Mouse (Mus musculus) gastrocnemius, postnatal 10 days (tissue): ENCODE measurements at regions not wholly inside any gene's neighbourhood (a gene's known extent, or its start where the extent isn't known, plus 50 kb on each side); places are given as distances from the start of the nearest gene placed in this dataset.
A peak's percentile ranks its signal among the peaks of the same experiment; 100 is the strongest.

ENCODE experiments used
- DNase-seq: peaks from one replicate; pipeline ENCODE4 v3.0.0; 2021; ENCODE audit warnings: mixed read lengths

DNA sequence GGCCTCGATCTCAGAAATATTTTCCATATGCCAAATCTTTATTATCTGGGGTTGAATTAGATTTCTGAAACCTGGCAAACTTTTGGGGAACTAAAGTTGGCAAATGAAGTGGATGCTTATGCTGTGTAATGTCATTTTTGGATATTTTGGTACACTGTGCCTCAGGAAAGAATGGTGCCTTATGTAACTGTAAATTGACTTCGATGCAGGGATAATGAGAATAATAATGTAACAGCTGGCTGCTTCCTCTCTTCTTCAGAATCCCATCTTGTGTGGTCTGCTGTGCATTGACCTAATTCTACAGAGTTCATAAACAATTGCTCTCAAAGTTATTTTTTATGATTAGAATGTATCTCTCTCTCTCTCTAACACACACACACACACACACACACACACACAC, 545.6 kb downstream of the Tfap2b start:
- no peak for DNase-seq

DNA sequence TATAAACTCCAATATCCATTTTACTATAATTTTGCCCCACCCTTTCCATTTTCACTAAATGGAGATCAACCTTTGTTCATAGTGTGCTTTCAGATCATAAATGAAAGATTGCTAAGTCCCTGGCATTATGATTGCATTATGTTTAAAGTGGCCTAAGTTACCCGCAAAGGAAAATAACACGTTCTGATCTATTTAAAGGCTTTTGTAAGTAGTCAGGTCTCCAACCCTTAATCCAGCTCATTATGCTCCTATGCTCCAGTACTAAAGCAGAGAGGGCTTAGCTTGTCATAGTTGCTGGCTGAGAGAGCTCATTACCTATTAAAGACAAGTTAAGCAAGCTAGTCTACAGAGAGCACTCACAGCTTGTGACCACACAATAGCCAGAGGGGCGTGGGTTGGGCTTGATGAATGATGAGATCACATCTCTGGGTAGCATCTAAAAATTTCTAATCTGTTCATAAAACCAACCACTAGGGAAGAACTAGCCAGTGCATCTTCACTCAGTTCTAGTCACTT, 549.3 kb downstream of the Tfap2b start:
- no peak for DNase-seq

DNA sequence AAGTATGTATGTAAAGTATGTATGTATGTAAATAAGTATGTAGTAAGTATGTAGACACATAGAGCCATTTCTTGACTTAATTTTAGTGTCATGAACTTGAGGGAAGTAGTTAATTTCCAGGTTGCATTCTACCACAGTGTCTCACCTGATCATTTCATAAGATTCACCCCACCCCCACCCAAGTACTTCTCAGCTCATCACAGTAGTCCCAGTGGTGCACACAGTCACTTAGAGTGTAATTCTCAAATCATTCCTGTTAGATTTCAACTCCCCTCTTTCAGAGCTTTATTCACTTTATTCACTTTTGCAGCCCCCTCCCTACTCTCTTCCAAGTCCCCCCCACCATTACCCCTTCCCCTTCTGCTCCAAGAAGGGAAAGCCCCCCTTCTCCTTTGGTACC, 558.2 kb downstream of the Tfap2b start:
- DNase-seq = no peak

DNA sequence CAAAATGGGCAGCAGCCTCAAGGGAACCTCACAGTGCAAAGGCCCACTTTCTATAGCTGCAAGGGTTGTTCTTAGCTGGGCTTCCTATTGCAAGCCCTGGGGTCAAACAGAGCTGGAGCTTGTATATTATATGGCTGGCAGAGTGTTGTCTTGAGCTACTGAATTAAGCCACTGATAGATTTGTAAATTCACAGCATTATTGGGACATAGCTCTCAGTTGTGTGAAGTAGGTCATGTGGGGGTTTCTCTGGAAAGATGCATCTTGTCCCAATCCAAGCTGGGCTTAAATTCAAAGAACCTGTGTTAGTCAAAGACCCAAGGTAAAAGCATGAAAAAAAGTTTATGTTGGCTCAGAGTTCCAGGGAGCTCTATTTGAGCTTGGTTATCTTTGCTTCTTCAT, 563.6 kb downstream of the Tfap2b start:
- DNase-seq = no peak

DNA sequence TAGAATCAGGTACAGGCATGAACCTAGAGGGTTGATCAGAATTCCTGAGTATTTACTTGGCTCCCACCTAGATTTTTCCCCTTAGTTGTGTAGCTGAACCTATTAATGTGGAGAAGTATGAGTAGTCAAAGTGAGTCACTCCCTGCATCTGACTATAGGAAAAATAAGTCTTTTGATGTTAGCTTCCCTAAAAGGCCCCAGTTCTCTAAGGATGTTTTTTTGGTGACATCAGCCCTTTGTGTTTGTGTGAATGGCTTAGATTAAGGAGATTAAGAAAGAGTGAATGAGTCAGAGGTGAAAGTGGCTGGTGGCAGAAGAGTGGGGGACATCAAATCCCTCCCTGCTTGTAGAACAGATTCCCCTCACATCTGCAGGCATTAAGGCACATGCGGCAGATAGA, 565.8 kb downstream of the Tfap2b start:
- no peak for DNase-seq

DNA sequence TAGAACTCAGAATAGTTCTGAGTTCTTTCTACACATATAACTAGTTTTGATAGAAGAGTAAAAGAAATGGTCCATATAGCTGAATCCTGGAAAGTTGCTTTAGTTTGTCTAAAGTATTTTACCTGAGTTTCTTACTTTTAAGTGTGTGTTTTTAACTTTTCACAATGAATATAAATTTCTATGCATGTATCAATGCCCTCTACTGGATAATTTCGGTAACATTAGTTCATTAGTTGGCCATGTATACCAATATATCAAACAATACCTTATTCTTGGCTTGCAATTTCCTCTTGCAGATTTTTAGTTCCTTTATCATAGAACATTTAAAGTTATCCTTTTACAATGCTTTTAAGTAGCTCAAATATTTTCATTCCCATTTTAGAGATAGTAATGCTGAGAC, 568.8 kb downstream of the Tfap2b start:
- DNase-seq = no peak

DNA sequence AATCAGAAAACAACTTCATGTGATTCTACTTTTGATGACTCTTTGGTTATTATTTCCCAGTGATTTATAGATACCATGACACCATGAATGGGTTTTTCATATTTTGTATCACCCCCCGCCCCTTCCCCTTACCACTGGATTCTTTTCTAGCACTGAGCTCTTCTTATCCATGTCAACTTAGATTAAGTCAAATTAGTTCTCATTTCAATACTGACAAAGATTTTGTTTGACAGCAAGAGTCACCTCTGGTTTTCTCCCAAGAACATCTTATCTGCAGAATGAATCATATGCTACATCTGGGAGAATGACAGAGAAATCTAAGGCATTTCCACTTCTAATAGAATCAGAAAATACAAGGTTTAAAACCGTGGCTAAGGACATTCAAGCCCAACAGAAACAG, 578.3 kb downstream of the Tfap2b start:
- no peak for DNase-seq

DNA sequence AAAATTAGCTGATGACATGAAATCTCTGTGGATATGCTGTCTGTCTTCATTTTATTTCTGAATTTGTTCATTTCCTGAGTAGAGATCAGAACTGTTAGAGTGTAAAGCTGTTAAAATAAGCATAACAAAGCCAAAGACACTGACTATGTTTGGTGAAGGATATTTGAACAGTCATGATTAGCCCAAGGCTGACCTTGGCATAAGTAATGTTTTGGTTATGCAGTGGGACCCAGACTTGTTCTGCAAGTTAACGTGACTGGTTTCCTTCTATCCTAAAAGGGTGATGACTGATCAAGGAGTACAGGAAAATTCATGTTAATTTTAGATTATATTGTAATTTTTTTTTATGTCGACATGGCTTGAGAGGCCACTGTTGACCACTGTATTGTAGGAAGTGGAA, 585.4 kb downstream of the Tfap2b start:
- no peak for DNase-seq

DNA sequence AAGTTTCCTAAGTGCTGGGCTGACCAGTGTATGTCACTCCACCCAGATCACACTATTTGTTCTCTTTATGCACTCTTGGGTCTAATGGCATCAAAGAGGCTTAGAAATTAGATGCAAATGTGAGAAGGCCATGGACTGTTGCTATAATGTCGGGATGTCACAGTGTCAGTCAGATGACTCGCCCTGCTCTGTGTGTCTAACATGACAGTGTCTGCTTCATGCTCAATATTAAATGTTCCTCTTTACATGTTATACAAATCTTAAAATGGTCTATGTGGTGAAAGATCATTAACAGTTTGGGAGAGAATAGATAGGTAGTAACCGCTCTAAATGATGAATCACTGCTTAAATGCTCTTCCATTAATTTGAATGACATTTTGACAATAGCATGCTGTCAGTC, 617.2 kb downstream of the Tfap2b start:
- no peak for DNase-seq

DNA sequence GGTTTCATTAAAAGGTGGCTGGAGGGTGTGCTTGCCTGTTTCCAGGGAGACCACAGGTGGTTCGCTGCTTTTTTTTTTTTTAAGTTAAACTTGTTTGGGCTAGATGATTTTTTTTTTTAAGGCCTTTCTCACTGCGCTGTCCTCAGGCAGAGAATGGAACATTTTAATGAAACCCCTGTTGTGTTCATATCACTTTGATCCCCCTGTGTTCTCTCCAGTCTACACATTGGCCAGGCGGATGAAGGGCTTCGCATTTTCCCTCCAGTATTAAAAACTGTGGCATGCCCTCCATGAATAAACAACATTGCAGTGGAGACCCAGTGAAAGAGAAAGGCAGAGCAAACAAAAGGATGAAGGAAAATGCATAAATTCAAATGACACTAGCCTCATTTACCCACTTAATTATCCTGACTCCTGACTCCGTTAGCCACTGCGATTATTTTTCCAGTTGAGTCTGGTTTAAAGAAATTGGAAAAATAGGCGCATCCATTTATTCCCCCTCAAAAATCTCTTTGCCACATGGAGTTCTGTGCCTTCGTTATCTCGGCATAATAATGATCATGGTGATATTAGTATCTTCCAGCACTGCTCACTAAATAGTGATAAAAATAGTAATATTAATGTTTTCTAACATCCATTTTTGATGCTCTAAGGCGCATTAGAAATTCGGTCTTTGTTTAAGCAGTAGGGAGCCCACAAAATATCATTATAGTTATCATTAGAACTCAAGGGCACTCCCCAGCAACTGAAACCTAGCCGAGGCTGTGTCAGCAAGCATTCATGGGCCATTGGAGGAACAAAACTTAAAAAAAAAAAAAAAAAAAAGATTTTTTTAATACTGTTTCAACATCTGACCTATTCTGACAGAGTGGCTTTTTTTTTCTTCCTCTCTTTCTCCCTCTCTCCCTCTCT, 618.0 kb downstream of the Tfap2b start:
- DNase-seq = no peak

DNA sequence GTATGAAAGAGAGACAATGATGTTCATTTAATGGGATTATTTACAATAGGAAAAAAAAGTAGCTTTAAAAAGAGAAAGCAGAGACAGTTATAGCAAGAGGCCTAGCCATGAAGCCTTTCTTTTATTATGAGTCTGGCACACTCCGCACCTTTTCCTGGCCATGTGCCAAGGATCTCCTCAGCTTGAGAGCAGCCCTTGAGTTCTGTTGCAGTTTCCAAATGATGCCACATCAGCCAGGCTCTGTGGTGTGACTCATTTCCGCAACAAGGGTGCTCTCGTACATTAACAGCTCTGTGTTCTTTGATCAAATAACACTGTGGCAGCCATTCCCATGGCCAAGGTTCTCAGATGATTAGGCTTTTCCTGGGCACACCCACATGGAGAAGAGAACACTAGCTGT, 641.2 kb downstream of the Tfap2b start:
- DNase-seq = peak; percentile 5

DNA sequence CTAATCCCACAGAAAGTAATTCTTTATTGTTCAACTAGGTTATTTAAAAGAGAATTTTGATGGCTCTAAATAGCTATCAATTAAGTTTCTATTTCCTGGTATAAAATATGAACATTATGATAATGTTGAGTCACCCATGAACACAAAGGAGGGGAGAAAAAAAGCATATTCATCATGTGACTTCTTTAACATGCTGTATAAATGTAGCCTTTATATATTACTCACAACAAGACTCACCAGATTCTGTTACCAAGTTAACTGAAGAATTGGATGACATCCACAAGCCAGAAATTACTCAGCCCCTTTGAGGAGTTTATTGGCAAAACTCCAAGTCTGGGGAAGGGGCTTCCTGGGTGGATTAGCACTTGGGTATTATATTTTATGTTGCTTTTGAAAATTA, 648.5 kb downstream of the Tfap2b start:
- DNase-seq = no peak

DNA sequence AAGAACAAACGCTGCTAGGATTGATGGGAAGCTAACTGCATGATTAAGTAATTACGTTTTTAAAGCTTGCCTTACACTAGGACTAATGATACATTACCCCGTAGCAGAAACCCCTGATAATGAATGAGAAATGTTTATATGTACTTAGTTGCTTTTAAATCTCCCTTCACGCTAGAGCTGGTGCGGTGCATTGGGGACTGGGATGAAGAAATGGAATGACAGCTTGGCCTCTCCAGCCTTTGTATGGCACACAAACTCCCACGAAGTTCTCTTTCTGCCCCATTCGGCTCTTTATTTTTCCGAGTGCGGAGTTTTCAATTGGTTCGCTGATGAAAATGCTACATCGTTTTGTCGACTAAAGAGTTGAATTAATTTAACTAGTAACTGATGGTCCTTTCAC, 659.8 kb downstream of the Tfap2b start:
- no peak for DNase-seq

DNA sequence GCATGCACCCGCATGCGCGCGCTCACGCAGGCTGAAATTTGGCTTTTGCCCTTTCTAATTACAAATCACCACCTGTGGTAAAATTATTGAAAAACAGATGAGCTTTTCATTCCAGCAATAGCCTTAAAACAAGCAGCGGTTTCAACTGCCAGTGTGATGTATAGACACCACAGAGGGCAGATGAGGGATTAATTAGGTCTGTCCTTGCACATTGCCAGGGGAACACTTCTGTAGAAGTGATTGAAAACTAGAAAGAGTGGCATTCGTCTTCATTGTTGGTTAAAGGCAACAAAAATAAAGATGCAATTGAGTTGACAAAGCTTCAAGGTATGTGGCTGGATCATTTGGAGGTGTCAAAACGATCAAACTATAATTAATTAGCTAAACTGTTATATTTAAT, 672.5 kb downstream of the Tfap2b start:
- DNase-seq = no peak

DNA sequence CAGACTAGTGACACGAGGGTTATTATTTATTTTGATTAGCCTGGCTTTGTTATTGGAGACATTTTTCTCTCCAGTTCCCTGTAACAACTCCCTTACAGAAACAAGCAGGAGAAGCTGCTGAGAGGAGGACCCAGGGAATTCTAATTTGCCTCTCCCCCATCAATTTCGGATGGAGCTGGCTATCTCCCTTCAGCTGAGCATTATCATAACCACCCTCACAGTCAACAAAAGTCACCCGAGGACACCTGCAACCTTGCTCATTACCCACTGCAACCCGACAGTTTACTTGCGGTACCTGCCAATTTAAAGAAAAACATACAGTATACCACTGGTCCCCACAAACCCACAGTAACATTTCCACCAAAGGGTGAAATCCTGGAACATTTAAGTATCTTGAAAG, 690.7 kb downstream of the Tfap2b start:
- no peak for DNase-seq

DNA sequence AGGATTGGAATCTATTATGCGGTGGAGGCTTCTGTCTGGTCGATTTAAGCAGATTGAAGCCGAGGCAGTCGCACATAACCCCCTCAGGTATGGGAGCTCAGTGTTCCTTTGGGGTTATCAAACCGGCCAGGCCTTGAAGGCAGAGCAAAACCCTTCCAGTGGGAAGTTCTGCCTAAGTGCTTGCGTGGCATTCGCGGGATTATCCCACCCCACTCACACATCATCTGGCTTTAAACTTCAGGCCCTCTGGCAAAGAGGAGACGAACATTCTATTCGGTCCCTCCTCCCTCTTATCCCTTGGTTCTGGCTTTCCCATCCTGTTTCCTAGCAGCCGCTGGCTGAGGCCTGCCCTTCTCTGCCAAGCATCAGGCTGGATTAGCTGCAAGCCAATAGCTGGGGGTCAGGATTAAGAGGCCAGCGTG, 691.2 kb downstream of the Tfap2b start:
- no peak for DNase-seq

DNA sequence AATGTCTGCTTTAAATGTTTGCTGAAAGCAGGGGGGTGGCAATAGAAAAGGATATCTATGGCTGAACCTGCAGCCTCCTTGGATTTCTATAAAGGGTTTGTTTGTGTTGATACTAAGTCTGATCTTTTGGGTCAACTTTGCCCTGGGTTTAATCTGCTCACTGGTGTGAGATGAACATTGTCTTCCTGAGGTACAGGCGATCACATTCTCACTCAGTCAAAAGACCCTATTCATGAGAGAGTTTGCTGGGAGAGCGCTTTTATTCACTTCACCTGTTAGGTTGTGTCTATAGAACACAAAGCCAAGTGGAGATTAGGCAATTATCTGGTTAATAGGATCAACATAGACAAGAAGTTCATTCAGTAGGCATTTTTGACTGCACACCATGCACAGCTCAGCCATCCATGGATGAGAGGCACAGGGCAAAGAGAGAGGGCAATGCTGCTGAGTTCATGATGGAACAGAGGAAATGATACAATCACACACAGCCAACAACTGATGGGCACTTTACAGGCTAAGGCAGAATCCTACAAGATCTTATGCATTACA, 692.3 kb downstream of the Tfap2b start:
- DNase-seq = no peak

DNA sequence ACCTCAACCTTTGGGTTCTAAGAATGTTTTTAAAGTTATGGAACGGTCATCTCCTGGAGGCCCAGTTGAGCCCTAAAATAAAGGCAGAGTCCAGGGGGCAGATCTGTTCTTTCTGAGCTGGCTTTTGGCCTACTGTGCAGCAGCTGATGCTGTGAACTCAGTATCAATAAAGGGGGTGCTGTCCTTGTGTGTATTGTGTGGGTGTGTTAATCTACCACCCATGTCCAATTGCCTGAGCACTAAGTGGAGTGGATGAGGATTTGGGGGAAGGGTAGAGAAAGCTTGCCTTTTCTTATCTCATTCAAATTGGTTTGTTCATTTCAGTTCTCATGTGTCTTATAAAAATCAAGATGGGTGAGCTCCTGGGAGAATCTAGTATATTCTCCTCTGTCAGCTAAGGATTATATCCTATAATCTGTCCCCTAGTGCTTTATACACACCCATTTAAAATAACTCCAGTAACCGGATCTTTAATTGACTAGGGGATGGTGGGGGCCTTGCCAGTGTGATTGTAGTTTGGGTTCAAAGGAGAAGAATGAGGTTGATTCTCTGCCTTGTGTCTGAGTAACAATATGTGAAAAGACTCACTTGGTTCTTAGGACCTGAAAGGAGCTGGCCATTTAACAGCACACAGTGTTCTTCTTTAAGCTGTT, 703.6 kb downstream of the Tfap2b start:
- no peak for DNase-seq

DNA sequence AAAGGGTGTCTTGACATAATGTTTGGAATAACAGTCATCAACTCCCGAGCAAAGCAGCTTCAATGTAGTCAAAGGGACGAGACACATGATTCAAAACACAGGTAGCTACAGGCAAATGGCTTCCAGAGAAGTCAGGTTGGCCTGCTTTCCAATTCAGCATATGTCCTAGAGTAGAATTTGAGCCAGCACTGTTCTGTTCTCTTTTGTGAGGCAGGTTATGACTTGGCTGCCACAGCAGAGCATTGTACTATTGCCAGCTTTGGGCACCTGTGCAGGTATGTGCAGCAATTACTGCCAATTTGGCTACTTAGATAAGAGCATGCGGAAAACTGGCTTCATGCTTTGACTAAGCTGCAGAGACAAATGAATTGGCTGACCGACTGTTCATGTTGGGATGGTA, 699.1 kb downstream of the Pkhd1 start:
- DNase-seq = no peak

DNA sequence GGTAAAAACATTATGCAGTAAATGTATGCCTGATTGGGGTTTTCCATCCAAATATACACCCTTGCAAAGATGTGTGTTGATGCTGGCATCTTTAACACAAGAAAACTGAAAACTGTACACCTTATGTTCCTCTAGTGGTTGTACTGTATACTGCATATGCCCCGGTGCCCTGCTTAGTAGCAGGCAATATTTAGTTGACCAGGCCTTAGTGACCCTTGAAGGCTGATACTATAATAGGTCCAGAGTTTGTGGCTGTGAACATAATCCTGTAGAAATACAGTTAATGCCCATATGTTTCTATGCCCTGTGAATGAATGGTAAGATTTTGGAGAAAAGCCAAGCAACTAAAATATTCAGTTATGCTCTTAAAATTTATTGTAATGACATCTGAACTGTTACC, 690.7 kb downstream of the Pkhd1 start:
- DNase-seq = no peak

DNA sequence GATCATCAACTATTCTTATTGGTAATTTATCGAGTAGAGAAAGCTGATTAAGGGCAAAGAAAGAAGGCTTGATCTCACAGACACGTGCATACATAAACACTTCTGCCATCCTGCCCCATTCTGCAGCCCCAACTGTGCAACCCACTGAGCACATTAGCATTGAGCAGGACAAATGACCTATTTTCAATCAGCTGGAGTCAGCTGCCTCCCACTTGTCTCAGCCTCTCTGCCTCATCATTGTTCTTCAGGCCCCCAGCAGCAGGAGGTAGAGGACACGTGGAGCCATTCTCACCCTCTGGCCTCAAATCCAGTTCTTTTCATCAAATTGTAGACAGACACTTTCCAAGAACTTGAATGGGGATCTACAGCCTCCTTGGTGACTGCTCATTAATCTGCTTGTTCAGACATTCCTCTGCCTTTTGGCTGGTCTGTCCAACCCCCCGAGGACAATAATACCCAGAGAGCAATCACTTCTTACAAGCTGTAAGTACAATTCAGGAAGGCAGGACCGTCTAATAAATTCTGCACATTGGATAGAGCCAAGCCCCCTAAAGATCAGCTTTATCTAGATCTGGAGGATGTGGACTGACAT, 690.0 kb downstream of the Pkhd1 start:
- no peak for DNase-seq

DNA sequence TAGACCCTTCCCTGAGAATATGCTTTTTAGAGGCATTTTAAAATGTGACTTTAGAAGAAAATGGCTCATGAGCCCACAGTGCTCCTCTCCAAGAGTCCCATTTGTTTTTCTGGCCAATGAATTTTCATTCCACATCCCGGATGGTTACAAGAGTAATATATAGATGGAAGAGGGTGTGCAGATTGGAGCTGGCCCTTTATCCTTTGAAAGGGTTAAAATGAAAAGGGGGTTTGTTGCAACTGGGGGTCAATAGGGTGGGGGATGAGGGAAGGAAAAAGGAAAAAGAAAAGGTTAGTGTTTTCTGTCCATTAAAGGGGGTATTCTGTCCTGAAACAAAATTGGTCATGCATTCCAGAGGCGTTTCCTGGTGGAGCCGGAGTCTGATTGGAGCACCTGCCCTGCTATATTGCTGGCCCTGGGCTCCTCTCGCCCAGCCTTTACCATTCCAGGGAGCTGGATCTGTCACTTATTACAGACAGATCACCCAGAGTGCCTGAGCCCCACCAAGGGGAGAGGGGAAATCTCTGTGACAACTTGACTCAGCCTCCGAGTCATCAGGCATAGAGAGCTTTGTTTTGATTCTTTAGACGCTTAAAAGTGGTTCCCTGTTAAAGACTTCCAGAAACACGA, 666.7 kb downstream of the Pkhd1 start:
- DNase-seq = no peak
